Mouse (Mus musculus) spleen, adult 2 months (tissue): Measurements from ENCODE around the gene Tmem131.

ENCODE experiments used
- CTCF ChIP-seq: fragments of 200-500 bp; IDR thresholded peaks from 2 replicates; pipeline ENCODE4 v1.5.1; 2011; ENCODE audit warnings: mild to moderate bottlenecking, inconsistent platforms; ENCODE audit not compliant: insufficient read depth, insufficient read length, insufficient replicate concordance; ENCODE audit errors: extremely low read depth
- POLR2A ChIP-seq: fragments of 200-500 bp; IDR thresholded peaks from 2 replicates; pipeline ENCODE4 v1.6.1; 2011; ENCODE audit warnings: low read depth, low read length, inconsistent platforms

GRCm38 (mm10) chr1:36864757-36865156 is 78.7 kb downstream of the Tmem131 start:
- TF ChIP-seq POLR2A (no peak), CTCF (no peak)
